ENCODE assay signal across 8 mouse cellular contexts in genomic region chr6:124807366-124807765, GRCm38 (mm10). TPM values are rescaled to one million over a fixed set of nuclear protein-coding genes. Genes with fewer than 3 reads are reported as not detected.
DNase-seq lines count a peak whose midpoint lies in the region; ATAC-seq and TF ChIP-seq lines count a peak whose summit lies in the region.
"Had no signal": no experiment of that assay in that cellular context is flagged by ENCODE, and none has a peak within 500 bp of the region (broad histone marks: within the 10 kb centered on the region; RNA-seq: fewer than 3 reads in every experiment).

No protein-coding gene starts in this region.

- no peak for TF ChIP-seq CTCF in small intestine, adult 2 months (IDR thresholded peaks at IDR 0.05; ENCODE audit: extremely low read depth, insufficient read length, insufficient replicate concordance, low read depth, low read length)

- H3K4me3 ChIP-seq in liver, embryonic 12.5 days, result no peak overlapping the region
- no peak overlapping the region for H3K4me3 ChIP-seq in liver, embryonic 11.5 days (ENCODE audit: low read depth, low read length)
- no peak overlapping the region for H3K4me3 ChIP-seq in embryonic facial prominence, embryonic 10.5 days
- no peak overlapping the region for H3K4me3 ChIP-seq in small intestine, adult 2 months (ENCODE audit: low read depth, low read length)

- H3K9me3 ChIP-seq in liver, embryonic 12.5 days (replicated peaks), result no peaks in the 10 kb centered on the region
- H3K9me3 ChIP-seq in liver, embryonic 11.5 days (ENCODE audit: control insufficient read depth, low read length), result no peaks in the 10 kb centered on the region
- no peaks in the 10 kb centered on the region for H3K9me3 ChIP-seq in embryonic facial prominence, embryonic 10.5 days

- intact Hi-C loops in heart, postnatal 14 days (cut with DNase I), result loop anchor here (5.0 kb wide), 1 partner anchor 50 kb away; the partner anchor contains the start of genes Atn1 and Gm45234

- no peaks in the 10 kb centered on the region for H3K27me3 ChIP-seq in liver, embryonic 12.5 days (replicated peaks)
- no peaks in the 10 kb centered on the region for H3K27me3 ChIP-seq in liver, embryonic 11.5 days (replicated peaks; ENCODE audit: control insufficient read depth, insufficient read depth, low read length)
- H3K27me3 ChIP-seq in embryonic facial prominence, embryonic 10.5 days (replicated peaks; ENCODE audit: low read depth, poor library complexity, severe bottlenecking), result no peaks in the 10 kb centered on the region
- no peaks in the 10 kb centered on the region for H3K27me3 ChIP-seq in small intestine, adult 2 months (ENCODE audit: control insufficient read depth, insufficient read depth, low read length)

- peak; percentile 83 for DNase-seq in heart, adult 11 months
- no peak for DNase-seq in heart, postnatal 14 days
- no peak for DNase-seq in liver, embryonic 11.5 days (ENCODE audit: low spot score)
- DNase-seq in embryonic facial prominence, embryonic 10.5 days (ENCODE audit: low spot score), result no peak
- no peak for DNase-seq in ovary, adult 18-20 months (ENCODE audit: low spot score)
- DNase-seq: gastrocnemius, postnatal 25 days had no signal

- peak overlapping the region; percentile 95 for H3K27ac ChIP-seq in liver, embryonic 12.5 days
- H3K27ac ChIP-seq in liver, embryonic 11.5 days (ENCODE audit: low read depth, low read length), result no peak overlapping the region
- 0 out of 2 replicates have a peak overlapping the region, but pooled peaks have one; percentile 24 for H3K27ac ChIP-seq in embryonic facial prominence, embryonic 10.5 days (replicated peaks)
- peak overlapping the region; percentile 94 for H3K27ac ChIP-seq in small intestine, adult 2 months (ENCODE audit: insufficient read depth, low read depth, low read length)

- H3K4me1 ChIP-seq in liver, embryonic 12.5 days, result peaks cover 88% of the 10 kb centered on the region
- H3K4me1 ChIP-seq in liver, embryonic 11.5 days (replicated peaks; ENCODE audit: control insufficient read depth, insufficient read depth, low read length), result peaks cover 44% of the 10 kb centered on the region
- peaks cover 62% of the 10 kb centered on the region for H3K4me1 ChIP-seq in embryonic facial prominence, embryonic 10.5 days
- H3K4me1 ChIP-seq in small intestine, adult 2 months (ENCODE audit: control insufficient read depth, insufficient read depth, insufficient read length, low read length), result peaks cover 22% of the 10 kb centered on the region

- H3K9ac ChIP-seq in liver, embryonic 12.5 days, result no peak overlapping the region
- no peak overlapping the region for H3K9ac ChIP-seq in liver, embryonic 11.5 days (ENCODE audit: low read depth, low read length)

- TF ChIP-seq POLR2A in small intestine, adult 2 months (IDR thresholded peaks at IDR 0.05; ENCODE audit: low read depth, low read length), result no peak

- peaks cover 26% of the 10 kb centered on the region for H3K36me3 ChIP-seq in liver, embryonic 12.5 days
- peaks cover 21% of the 10 kb centered on the region for H3K36me3 ChIP-seq in liver, embryonic 11.5 days (ENCODE audit: control insufficient read depth, insufficient read depth, low read length)
- peaks cover 27% of the 10 kb centered on the region for H3K36me3 ChIP-seq in embryonic facial prominence, embryonic 10.5 days (replicated peaks)
- peaks cover 15% of the 10 kb centered on the region for H3K36me3 ChIP-seq in small intestine, adult 2 months (ENCODE audit: control insufficient read depth, insufficient read depth, low read length)

- WGBS in liver, embryonic 12.5 days (ENCODE audit: insufficient replicate concordance), result 69% methylated on average over 4 of the region's 4 CpGs
- WGBS in liver, embryonic 11.5 days, result 85% methylated on average over 4 of the region's 4 CpGs
- WGBS in embryonic facial prominence, embryonic 10.5 days, result 87% methylated on average over 4 of the region's 4 CpGs
- WGBS in small intestine, adult 2 months, result 78% methylated on average over 4 of the region's 4 CpGs

- no peak for ATAC-seq in liver, embryonic 12.5 days
- ATAC-seq in liver, embryonic 11.5 days (replicated peaks; ENCODE audit: low FRiP score), result no peak

- 0 out of 2 replicates have a peak overlapping the region, but pooled peaks have one; percentile 93 for H3K4me2 ChIP-seq in liver, embryonic 12.5 days
- no peak overlapping the region; the same call in 1 of the 2 replicates for H3K4me2 ChIP-seq in liver, embryonic 11.5 days

RNA-seq across cellular contexts. Expression of gene Spsb2, which starts 1.1 kb away (rescaled TPM):
- 1 to 10 TPM; 3.2 to 3.5 TPM for total RNA-seq in heart, postnatal 14 days (2021)
- 9.9 and 10.8 TPM in 2 replicates for polyA plus RNA-seq in liver, embryonic 12.5 days (2016; fragmentation: Nextera tagmentation; extraction: Ambion mirVana)
- 9.5 and 10.4 TPM in 2 replicates for polyA plus RNA-seq in liver, embryonic 11.5 days (2014; fragmentation: Nextera tagmentation; extraction: Ambion mirVana)
- polyA plus RNA-seq in embryonic facial prominence, embryonic 10.5 days (2016; fragmentation: Nextera tagmentation; extraction: Ambion mirVana), result 7.1 and 8.3 TPM in 2 replicates
- polyA plus RNA-seq in small intestine, adult 2 months (2012; rRNA removed), result 16.6 and 38.8 TPM in 2 replicates

RNA-seq across cellular contexts. Expression of gene Tpi1, which starts 6.7 kb away (rescaled TPM):
- total RNA-seq in heart, postnatal 14 days (2021), result 100 to 1,000 TPM; 772 to 817 TPM
- 630 and 674 TPM in 2 replicates for polyA plus RNA-seq in liver, embryonic 12.5 days (2016; fragmentation: Nextera tagmentation; extraction: Ambion mirVana)
- 1,267 and 1,294 TPM in 2 replicates for polyA plus RNA-seq in liver, embryonic 11.5 days (2014; fragmentation: Nextera tagmentation; extraction: Ambion mirVana)
- polyA plus RNA-seq in embryonic facial prominence, embryonic 10.5 days (2016; fragmentation: Nextera tagmentation; extraction: Ambion mirVana), result 829 and 899 TPM in 2 replicates
- polyA plus RNA-seq in small intestine, adult 2 months (2012; rRNA removed), result 420 and 801 TPM in 2 replicates

RNA-seq across cellular contexts. Expression of gene Usp5, which starts 21.9 kb away (rescaled TPM):
- total RNA-seq in heart, postnatal 14 days (2021), result 10 to 100 TPM; 78.2 TPM
- 87.5 and 94.1 TPM in 2 replicates for polyA plus RNA-seq in liver, embryonic 12.5 days (2016; fragmentation: Nextera tagmentation; extraction: Ambion mirVana)
- polyA plus RNA-seq in liver, embryonic 11.5 days (2014; fragmentation: Nextera tagmentation; extraction: Ambion mirVana), result 115 and 118 TPM in 2 replicates
- 191 and 212 TPM in 2 replicates for polyA plus RNA-seq in embryonic facial prominence, embryonic 10.5 days (2016; fragmentation: Nextera tagmentation; extraction: Ambion mirVana)
- polyA plus RNA-seq in small intestine, adult 2 months (2012; rRNA removed), result 26.7 and 53.0 TPM in 2 replicates

RNA-seq across cellular contexts. Expression of gene Cdca3, which starts 22.0 kb away (rescaled TPM):
- 1 to 10 TPM; 3.5 to 9.6 TPM for total RNA-seq in heart, postnatal 14 days (2021)
- 193 TPM in 2 replicates for polyA plus RNA-seq in liver, embryonic 12.5 days (2016; fragmentation: Nextera tagmentation; extraction: Ambion mirVana)
- polyA plus RNA-seq in liver, embryonic 11.5 days (2014; fragmentation: Nextera tagmentation; extraction: Ambion mirVana), result 223 and 224 TPM in 2 replicates
- polyA plus RNA-seq in embryonic facial prominence, embryonic 10.5 days (2016; fragmentation: Nextera tagmentation; extraction: Ambion mirVana), result 225 and 238 TPM in 2 replicates
- 32.2 and 52.9 TPM in 2 replicates for polyA plus RNA-seq in small intestine, adult 2 months (2012; rRNA removed)

RNA-seq across cellular contexts. Expression of gene Lrrc23, which starts 27.8 kb away (rescaled TPM):
- total RNA-seq in heart, postnatal 14 days (2021), result 1 to 10 TPM in 1 of 2 experiments, under 1 TPM in 1; 0.51 to 1.0 TPM
- not detected in 2 replicates for polyA plus RNA-seq in liver, embryonic 12.5 days (2016; fragmentation: Nextera tagmentation; extraction: Ambion mirVana)
- polyA plus RNA-seq in liver, embryonic 11.5 days (2014; fragmentation: Nextera tagmentation; extraction: Ambion mirVana), result 0.11 TPM in 1 of 2 replicates, not detected in the other
- polyA plus RNA-seq in embryonic facial prominence, embryonic 10.5 days (2016; fragmentation: Nextera tagmentation; extraction: Ambion mirVana), result 0.50 and 0.74 TPM in 2 replicates
- polyA plus RNA-seq in small intestine, adult 2 months (2012; rRNA removed), result 0.14 and 0.41 TPM in 2 replicates
